Mouse (Mus musculus): Measurements from ENCODE around the gene Tex14. TPM values are rescaled to one million over a fixed set of nuclear protein-coding genes. Genes with fewer than 3 reads are reported as not detected.
"Not testable (repeated sequence)": the region's sequence is repeated elsewhere in the genome, so short reads cannot be mapped to it uniquely, and the experiment has no call there.

Tex14 gene
- total RNA-seq, 2 experiments from 2014 or later: 0.25 to 0.32 TPM

DNA sequence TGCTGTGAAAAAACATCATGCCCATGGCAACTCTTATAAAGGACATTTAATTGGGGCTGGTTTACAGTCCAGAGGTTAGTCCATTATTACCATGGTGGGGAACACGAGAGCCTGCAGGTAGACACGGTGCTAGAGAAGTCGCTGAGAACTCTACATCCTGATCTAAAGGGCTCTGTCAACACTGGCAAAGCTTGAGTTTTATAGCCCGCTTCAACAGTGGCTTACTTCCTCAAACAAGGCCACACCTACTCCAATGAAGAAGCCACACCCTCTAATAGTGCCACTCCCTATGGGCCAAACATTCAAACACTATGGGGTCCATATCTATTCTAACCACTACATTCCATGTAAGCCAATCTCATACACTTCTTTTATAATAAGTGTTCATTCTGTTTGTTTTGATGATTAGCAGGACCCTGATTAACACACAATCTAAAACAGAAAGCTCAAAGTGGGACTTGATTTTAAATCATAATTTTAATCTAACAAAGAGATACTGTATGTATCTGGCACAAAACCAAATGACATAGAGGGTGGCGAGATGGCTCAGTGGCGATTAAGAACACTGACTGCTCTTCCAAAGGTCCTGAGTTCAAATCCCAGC lies 61.2 kb downstream of the Tex14 start:
- no peak for DNase-seq (ENCODE audit: low spot score in 2 of 2)
- intact Hi-C loops (cut with DNase I): no loop called here

DNA sequence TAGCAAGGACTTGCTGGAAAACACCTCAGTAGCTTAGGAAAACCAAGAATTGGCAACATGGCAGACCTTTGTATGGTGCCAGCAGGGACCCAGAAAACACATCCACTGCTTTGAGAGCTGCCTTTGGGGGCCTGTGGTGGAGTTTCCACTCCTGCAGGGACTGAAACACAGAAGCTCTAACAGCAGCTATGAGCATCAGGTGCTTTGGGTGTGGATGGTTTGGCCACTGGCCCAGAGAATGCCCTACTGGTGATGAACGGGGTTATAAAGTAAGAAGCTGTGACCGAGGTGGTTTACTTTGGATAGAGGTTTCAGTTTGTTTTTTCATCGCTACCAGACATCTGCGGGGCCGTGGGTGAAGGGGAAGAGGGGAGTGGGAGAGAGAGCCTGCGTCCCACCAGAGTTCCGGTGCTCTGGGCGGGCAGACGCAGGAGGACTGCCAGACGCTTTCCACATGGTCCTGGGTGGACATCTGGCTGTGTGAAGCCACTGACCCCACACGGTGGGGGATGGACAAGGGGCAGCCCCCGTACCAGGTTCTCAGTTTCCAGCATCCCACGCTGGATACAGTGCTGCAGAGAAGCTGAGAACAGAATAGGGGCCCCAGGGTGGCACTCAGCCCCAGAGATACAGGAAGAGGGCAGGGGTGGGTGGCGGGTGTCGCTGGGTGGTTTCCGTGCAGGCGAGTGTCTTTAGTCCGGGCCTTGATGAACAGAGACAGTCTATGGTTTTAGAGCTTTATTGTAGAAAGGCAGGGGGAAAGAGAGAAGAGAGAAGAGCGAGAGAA lies 62.8 kb downstream of the Tex14 start:
- DNase-seq (ENCODE audit: low spot score in 2 of 2): no peak
- intact Hi-C loops (cut with DNase I): no loop called here

DNA sequence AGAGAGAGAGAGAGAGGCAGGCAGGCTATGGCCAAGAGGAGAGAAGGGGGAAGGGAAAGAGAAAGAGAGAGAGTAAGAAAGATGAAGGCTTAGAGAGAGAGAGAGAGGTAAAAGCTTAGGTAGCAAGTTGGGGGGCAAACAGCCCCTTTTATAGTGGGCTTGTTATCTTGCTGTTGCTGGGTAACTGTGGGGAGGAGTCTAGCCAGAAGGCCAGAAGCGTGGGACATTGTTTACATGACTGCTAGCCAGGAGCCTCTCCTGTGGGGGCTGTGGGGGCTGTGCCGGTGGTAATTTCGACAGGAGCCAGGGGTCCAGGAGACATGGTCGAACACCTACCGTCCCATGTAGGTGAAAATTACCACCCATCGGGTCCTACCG lies 63.4 kb downstream of the Tex14 start:
- DNase-seq (ENCODE audit: low spot score in 2 of 2): no peak
- intact Hi-C loops (cut with DNase I): no loop called here

DNA sequence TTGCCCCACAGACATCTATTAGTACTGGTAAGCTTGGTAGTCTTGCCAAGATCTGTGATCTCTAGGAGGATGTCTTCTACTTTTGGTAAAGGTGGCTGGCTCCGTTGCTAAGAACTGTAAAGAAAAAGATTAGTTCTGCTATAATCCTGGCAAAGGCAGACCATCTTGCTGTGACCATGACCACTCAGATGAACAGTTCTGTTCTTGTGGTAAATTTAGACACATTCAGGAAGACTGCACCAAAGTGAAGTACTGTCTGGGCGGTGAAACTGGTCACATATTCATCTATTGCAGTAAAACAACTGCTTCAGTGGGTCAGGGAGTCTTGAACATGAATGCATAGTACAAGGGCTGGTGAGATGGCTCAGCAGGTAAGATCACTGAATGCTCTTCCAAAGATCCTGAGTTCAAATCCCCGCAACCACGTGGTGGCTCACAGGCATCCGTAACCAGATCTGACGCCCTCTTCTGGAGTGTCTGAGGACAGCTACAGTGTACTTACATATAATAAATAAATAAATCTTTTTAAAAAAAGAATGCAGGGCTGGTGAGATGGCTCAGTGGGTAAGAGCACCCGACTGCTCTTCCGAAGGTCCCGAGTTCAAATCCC lies 63.9 kb downstream of the Tex14 start:
- DNase-seq (ENCODE audit: low spot score in 2 of 2): no peak
- intact Hi-C loops (cut with DNase I): no loop called here

DNA sequence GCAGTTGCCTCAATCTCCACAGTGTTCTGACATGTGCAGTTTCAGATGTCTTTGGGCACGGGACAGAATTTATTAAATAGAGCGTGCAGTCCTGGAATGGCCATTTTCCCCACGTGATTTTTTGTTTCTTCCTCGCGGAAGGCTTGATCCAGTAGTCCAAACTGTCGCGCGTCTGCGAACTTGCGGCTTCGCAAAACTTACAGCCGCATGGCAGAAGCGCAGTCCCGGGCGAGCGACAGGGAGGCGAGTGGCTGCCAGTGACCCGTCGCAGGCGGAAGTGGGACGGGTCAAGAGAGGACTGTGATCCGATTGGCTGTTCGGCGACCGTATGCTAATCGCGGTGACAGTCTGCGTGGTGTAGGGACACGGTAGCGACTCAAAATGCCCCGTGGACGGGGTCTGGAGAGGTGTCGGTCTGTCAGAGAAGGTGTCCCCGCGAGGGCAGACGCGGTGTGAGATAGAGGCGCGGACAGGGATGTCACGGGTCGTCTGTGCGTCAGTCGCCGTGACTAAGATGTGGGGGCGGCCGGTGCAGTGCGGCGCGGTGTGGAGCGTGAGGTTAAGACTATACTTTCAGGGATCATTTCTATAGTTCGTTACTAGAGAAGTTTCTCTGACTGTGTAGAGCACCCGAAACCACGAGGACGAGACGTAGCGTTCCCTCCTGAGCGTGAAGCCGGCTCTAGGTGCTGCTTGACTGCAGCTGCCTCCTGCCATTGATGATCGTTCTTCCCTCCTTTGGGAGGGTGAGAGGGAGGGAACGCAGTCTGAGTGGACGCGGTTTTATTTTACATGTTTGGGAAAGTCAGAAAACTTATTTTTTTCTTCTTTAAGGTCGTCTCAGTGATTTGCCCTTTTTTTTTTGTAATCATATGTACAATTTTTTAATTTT lies 66.2 kb downstream of the Tex14 start:
- DNase-seq (ENCODE audit: low spot score in 2 of 2): peak; percentile 49 to 56
- intact Hi-C loops (cut with DNase I): loop anchor here (5.0 kb wide), 1 partner anchor 44 kb away; no protein-coding TSS in a partner anchor

DNA sequence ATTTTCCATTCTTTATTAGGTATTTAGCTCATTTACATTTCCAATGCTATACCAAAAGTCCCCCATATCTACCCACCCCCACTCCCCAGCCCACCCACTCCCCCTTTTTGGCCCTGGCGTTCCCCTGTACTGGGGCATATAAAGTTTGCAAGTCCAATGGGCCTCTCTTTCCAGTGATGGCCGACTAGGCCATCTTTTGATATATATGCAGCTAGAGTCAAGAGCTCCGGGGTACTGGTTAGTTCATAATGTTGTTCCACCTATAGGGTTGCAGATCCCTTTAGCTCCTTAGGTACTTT lies 66.8 kb downstream of the Tex14 start:
- not testable (repeated sequence) for DNase-seq (ENCODE audit: low spot score in 2 of 2)
- intact Hi-C loops (cut with DNase I): loop anchor here (5.0 kb wide), 1 partner anchor 44 kb away; no protein-coding TSS in a partner anchor

DNA sequence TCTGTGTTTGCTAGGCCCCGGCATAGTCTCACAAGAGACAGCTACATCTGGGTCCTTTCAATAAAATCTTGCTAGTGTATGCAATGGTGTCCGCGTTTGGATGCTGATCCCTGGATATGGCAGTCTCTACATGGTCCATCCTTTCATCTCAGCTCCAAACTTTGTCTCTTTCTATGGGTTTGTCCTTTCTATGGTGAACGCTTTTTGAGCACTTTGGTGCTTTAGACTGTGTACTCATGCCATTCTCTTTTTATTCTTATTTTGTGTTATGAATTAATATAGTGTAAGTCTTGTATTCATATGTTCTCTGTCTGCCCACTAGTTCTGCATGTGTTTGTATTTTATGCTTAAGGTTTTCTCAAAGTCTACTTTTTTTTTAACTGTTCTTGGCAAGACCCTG lies 67.2 kb downstream of the Tex14 start:
- not testable (repeated sequence) for DNase-seq (ENCODE audit: low spot score in 2 of 2)
- intact Hi-C loops (cut with DNase I): loop anchor here (5.0 kb wide), 1 partner anchor 45 kb away; no protein-coding TSS in a partner anchor

DNA sequence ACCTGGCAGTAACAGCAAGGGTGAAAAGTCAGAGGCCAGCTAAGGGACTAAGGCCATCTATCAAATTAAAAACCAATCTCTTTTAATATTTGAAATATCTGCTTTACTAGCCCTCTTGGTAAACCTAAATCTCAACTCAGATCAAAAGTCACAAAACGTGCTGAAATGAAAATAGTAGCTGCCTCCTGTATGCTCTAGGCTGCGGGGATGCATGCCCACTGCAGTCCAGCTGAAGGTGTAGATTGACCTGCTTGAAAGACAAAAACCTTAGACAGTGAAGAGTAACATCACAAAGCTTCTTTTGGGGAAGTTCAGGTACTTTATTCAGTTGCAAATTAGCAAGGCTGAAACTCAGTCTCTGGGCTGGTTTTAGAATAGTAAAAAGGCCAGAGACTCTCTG lies 74.3 kb downstream of the Tex14 start:
- intact Hi-C loops (cut with DNase I); DNase-seq (ENCODE audit: low spot score in 2 of 2): not testable (repeated sequence)

DNA sequence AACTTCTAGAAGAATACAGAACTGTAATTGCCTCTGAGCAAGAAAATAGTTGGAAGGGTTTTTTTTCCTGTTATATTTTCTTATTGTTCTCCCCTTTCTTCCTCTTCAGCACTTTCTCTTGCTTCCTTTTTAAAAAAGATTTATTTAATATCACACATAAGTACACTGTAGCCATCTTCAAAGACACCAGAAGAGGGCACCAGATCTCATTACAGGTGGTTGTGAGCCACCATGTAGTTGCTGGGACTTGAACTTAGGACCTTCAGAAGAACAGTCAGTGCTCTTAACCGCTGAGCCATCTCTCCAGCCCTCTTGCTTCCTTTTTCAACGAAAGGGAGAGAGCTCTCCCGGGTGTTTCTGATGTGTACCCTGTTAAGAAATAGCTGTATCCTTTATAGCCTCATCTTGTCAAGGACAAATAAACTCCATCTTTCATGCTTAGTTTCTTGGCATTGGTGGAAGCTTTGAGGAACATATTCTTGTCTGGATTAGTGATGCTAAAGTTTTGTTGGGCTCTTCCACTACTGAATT lies 79.0 kb downstream of the Tex14 start:
- intact Hi-C loops (cut with DNase I): no loop called here
- DNase-seq (ENCODE audit: low spot score in 2 of 2): no peak

DNA sequence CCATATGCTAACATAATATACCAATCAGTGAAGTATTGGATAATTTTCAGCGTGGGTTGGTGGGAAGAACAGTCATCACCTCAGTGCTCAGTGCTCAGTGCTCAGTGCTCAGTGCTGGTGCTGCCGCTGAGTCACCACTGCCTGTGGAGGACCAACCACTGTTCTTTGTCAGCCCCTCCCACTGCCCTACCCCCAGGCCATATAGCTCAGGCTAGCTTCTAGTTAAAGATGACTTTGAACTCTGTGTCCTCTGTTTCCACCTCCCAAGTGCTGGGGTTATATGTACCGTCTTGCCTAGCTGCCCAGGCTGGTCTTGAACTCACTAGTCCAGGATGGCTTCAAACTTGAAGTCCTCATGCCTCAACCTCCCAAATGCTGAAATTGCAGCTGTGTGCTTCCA lies 84.1 kb downstream of the Tex14 start:
- intact Hi-C loops (cut with DNase I): no loop called here
- no peak for DNase-seq (ENCODE audit: low spot score in 2 of 2)

DNA sequence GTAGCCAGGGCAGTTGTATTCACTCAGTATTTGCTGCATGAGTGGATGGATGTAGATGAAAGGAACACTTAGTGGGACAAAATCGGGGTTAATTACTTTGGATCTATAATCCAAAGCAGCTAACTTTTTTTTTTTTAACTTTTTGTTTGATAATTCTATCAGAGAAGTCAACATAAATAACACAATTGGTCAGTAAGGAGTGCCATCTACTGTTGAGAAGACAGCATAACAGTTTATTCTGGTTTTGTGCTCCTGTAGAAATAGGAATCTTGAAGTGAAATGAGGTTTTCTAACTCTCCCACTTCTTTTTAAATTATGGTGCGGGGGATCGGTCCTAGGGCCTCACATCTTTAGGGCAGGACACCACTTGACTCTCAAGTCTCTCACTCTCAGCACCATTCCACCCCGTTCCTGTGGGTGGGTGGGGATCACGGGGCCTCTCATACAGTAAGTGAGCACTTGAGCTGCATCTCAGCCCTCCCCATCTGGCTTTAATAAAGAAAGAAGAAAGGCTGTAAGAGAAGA lies 99.9 kb downstream of the Tex14 start:
- intact Hi-C loops (cut with DNase I): loop anchor here (2.0 kb wide), 2 partner anchors 74 to 290 kb away; no protein-coding TSS in a partner anchor
- DNase-seq (ENCODE audit: low spot score in 2 of 2): peak in 1 of 2 experiments; percentile 9

DNA sequence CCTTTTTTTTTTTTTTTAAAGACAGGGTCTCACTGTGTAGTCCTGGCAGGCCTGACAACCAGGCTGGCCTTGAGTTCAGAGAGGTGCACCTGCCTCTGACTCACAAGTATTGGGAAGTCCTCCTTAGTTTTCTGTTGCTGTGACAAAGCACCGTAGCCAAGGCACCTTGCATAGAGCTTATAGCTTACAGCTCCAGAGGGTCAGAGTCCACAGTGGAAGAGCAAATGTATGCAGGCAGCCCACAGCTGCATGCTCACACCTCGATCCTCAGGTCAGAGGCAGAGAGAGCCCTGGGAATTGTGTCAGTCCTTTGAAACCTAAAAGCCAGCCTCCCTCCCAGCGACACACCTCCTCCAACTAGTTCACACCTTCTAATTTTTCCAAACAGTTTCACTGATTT lies 101.6 kb downstream of the Tex14 start:
- intact Hi-C loops (cut with DNase I): no loop called here
- DNase-seq (ENCODE audit: low spot score in 2 of 2): no peak

DNA sequence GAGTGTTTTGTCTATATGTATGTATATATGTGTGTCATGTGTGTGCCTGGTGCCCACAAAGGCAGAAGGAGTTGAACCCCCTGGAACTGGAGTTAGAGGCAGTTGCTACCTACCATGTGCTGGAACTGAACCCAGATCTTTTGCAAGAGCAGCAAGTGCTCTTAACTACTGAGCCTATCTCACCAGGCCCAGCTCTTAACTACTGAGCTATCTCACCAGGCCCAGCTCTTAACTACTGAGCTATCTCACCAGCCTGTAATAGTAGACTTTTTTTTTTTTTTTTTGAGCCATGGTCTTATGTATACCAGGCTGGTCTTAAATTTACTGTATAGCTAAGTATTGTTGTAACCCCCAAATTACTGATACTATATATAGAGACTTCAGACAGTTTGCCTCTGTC lies 102.2 kb downstream of the Tex14 start:
- DNase-seq (ENCODE audit: low spot score in 2 of 2): no peak
- intact Hi-C loops (cut with DNase I): no loop called here

DNA sequence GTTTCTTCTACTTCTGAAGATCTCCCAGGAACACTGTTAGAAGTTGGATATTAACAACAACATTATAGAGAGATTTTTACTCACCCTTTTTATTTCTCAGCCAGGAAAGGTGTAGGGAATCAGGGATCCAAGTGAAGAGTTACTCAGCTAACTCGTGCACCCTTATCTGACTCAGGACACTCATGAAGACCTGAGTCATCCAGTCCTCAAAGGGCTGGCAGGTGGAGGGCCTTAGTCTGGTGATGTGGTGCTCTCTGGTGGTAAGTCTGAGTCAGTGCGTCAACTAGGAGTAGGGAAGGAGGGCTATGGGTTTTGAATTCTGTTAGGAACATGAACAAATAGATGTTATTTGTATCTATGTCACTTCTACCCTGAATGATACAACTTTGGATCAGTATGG lies 114.4 kb downstream of the Tex14 start:
- intact Hi-C loops (cut with DNase I): no loop called here
- peak; percentile 4 to 49 for DNase-seq (ENCODE audit: low spot score in 2 of 2)

DNA sequence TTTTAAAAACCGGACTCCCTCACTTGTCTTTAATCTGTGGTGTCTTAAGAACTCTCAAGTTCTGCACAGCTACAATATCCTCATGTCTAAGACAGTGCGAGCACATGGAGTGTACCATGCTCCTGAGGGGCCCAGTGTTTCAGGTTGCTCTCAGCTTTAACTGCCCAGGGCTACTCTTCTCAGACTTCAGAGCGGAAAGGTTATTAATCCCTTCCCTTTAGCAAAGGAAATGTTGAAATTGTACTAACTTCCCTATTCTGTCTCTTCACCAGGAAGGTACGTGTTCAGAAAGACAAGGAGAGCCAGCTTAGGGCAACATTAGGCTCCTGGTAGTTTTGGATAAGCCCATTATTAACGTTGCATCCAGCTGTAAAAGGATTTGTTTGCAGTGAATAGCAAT lies 118.6 kb downstream of the Tex14 start:
- intact Hi-C loops (cut with DNase I): no loop called here
- no peak for DNase-seq (ENCODE audit: low spot score in 2 of 2)

DNA sequence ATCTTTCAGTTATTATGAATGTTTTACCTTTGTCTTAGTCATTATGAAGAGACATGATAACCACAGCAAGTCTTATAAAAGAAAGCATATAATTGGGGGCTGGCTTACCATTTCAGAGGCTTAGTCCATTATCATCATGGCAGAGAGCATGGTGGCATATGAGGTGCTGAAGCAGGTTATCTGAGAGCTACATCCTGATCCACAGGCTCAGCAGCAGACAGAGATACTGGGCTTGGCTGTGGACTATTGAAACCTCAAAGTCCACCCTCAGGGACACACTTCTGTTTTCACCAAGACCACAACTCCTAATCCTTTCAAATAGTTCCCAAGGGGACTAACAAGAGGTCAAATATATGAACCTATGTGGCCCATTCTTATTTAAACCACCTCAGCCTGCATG lies 119.1 kb downstream of the Tex14 start:
- no peak for DNase-seq (ENCODE audit: low spot score in 2 of 2)
- intact Hi-C loops (cut with DNase I): no loop called here

DNA sequence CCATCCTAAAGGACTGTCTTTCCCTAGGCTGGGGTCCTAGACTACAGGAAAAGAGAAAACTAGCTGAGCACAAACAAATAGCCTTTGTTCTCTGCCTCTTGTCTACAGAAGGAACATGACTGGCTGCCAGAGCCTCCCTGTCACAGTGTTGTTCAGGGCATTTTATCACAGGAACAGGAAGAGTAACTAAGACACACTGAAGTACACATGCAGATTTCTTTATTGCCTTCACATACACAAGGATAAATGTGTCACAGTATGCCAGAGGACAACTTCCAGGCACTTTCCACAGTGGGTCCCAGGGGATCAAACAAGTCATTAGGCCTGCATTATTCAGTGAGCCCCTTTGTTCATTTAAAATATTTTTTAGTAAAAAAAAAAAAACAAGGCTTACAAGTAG lies 119.9 kb downstream of the Tex14 start:
- DNase-seq (ENCODE audit: low spot score in 2 of 2): no peak
- intact Hi-C loops (cut with DNase I): no loop called here

DNA sequence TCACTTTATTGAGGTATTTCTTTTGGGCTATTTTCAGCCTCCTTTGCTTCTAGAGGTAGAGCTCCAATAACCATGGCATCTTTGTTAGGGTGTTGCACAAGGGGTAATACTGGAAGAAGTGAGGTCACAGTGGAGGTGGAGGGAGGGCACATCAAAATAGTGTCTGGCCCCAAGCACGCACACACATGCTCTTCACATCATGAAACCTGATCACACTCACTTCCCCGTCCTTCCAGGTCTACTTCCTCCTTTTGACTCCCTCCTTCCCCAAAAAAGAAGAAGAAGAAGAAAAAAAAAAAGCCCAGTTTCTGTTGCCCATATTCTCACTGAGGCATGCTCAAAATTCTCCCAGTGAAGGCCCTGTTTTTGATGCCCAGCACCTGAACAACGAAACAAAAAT lies 122.5 kb downstream of the Tex14 start:
- DNase-seq (ENCODE audit: low spot score in 2 of 2): no peak
- intact Hi-C loops (cut with DNase I): no loop called here

DNA sequence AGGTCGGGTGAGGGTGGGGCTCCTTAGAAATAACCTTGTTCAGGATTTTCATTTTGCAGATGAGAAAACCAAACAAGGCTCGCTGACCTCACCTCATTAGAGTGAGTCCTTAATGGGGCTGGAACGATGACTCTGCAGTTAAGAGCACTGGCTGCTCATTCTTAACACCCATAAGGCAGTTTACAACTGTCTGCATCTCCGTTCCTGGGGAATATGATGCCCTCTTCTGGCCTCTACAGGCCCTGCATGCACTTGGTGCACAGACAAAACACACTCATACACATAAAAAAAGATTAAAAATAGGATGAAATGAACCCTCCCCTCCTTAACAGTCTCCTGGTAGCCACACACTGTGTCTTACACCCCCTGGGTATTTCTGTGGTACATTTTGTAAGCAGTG lies 123.1 kb downstream of the Tex14 start:
- intact Hi-C loops (cut with DNase I): no loop called here
- DNase-seq (ENCODE audit: low spot score in 2 of 2): no peak

DNA sequence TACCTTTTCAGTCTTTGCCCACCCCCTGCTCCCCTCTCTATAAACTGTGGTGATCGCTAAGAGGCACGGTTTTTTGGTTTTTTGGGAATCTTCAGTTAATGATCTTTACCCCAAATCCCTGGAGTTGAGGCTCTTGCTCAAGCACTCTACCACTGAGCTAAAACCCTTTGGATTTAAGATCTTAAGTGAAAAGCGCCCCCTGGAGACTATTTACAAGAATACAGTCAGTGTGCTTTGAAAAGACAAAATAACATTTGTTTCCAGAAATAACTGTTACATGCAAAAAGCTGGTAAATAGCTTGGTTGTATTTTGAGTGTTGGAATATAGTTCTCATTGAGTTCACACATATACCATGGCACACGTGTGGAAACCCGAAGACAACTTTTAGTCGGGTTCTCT lies 126.8 kb downstream of the Tex14 start:
- no peak for DNase-seq (ENCODE audit: low spot score in 2 of 2)
- intact Hi-C loops (cut with DNase I): no loop called here

Data from left cerebral cortex, postnatal 25 days (tissue).